Mouse (Mus musculus) myocyte (in vitro differentiated cells): ENCODE measurements around the gene Kcnh7.

ENCODE experiments used
- CEBPB ChIP-seq: IDR thresholded peaks from 2 replicates; pipeline ENCODE4 v1.6.1; 2011; ENCODE audit warnings: mild to moderate bottlenecking, moderate library complexity; ENCODE audit not compliant: poor library complexity, insufficient read depth, severe bottlenecking
- MYOD1 ChIP-seq, 3 experiments: IDR thresholded peaks; one replicate each; pipeline ENCODE4 v1.6.1; 2011; ENCODE audit warnings: control low read depth in 2 of 3, low read depth in 2 of 3, mild to moderate bottlenecking in 2 of 3, moderate library complexity in 1 of 3; ENCODE audit not compliant: insufficient read length in 2 of 3, control insufficient read depth in 1 of 3
- MYOG ChIP-seq, 3 experiments: IDR thresholded peaks; one replicate each; pipeline ENCODE4 v1.6.1; 2011; ENCODE audit warnings: control low read depth in 2 of 3, low read depth in 2 of 3, mild to moderate bottlenecking in 2 of 3; ENCODE audit not compliant: insufficient read length in 2 of 3, control insufficient read depth in 1 of 3, insufficient read depth in 1 of 3
- POLR2A ChIP-seq: IDR thresholded peaks from one replicate; pipeline ENCODE4 v1.6.1; 2011; ENCODE audit warnings: low read depth, mild to moderate bottlenecking, control low read depth, moderate library complexity; ENCODE audit not compliant: insufficient read length
- POLR2AphosphoS2 ChIP-seq: IDR thresholded peaks from one replicate; pipeline ENCODE4 v1.6.1; 2011; ENCODE audit warnings: low read depth, control low read depth; ENCODE audit not compliant: insufficient read length
- REST ChIP-seq: IDR thresholded peaks from one replicate; pipeline ENCODE4 v1.6.1; 2011; ENCODE audit warnings: mild to moderate bottlenecking, control low read depth, moderate library complexity; ENCODE audit not compliant: insufficient read depth, insufficient read length
- TCF12 ChIP-seq: IDR thresholded peaks from one replicate; pipeline ENCODE4 v1.6.1; 2011; ENCODE audit warnings: mild to moderate bottlenecking, control low read depth; ENCODE audit not compliant: poor library complexity, insufficient read depth, severe bottlenecking
- TCF3 ChIP-seq: IDR thresholded peaks from one replicate; pipeline ENCODE4 v1.6.1; 2011; ENCODE audit warnings: low read depth, control low read depth; ENCODE audit not compliant: insufficient read length
- USF1 ChIP-seq: IDR thresholded peaks from one replicate; pipeline ENCODE4 v1.6.1; 2011; ENCODE audit warnings: low read depth, mild to moderate bottlenecking, control low read depth, moderate library complexity

- TF ChIP-seq MYOG (IDR thresholded peaks at IDR 0.05; ENCODE audit: control insufficient read depth in 1 of 3, insufficient read depth in 1 of 3, insufficient read length in 2 of 3, low read depth in 2 of 3) = no peak
- no peak for TF ChIP-seq POLR2A
- no peak for TF ChIP-seq POLR2AphosphoS2
- no peak for TF ChIP-seq REST
- TF ChIP-seq TCF3 = no peak
- no peak for TF ChIP-seq TCF12
- no peak for TF ChIP-seq USF1
- TF ChIP-seq CEBPB = no peak
- TF ChIP-seq MYOD1 (IDR thresholded peaks at IDR 0.05; ENCODE audit: control insufficient read depth in 1 of 3, insufficient read length in 2 of 3, low read depth in 2 of 3) = no peak
Observed at GRCm38 (mm10) chr2:63153701-63154100, 30.4 kb downstream of the Kcnh7 start.
